Mouse (Mus musculus) T-helper 2 cell (primary cell): ENCODE measurements around the gene Poldip2.

Source experiments
- in situ Hi-C: fragments of 300-600 bp; cut with MboI, MseI; formaldehyde crosslinking; loops from one replicate; pipeline ENCODE4 v1.15.1; 2025; ENCODE audit warnings: high pct_unique_total_duplicates

Gene Poldip2

GRCm38 (mm10) chr11:78544449-78545111 is 32.6 kb downstream of the Poldip2 start:
- in situ Hi-C loops = no loop called here

GRCm38 (mm10) chr11:78545181-78545580 is 33.2 kb downstream of the Poldip2 start:
- in situ Hi-C loops = no loop called here

- in situ Hi-C loops = no loop called here
Measured at GRCm38 (mm10) chr11:78547718-78548460, 35.9 kb downstream of the Poldip2 start.

GRCm38 (mm10) chr11:78549491-78549987 is 37.5 kb downstream of the Poldip2 start:
- in situ Hi-C loops = no loop called here

GRCm38 (mm10) chr11:78550168-78551058 is 38.4 kb downstream of the Poldip2 start, which contains the start of gene Tmem97:
Tmem97 (minus strand) TSS chr11:78550777.
- in situ Hi-C loops = no loop called here

GRCm38 (mm10) chr11:78551059-78551398 is 39.0 kb downstream of the Poldip2 start:
- in situ Hi-C loops = no loop called here

GRCm38 (mm10) chr11:78555623-78556022 is 43.6 kb downstream of the Poldip2 start:
- in situ Hi-C loops = no loop called here

GRCm38 (mm10) chr11:78556070-78556469 is 44.1 kb downstream of the Poldip2 start:
- in situ Hi-C loops = no loop called here

GRCm38 (mm10) chr11:78557241-78557640 is 45.2 kb downstream of the Poldip2 start:
- in situ Hi-C loops = no loop called here

GRCm38 (mm10) chr11:78560447-78560846 is 48.5 kb downstream of the Poldip2 start:
- in situ Hi-C loops = no loop called here

GRCm38 (mm10) chr11:78566775-78567174 is 54.8 kb downstream of the Poldip2 start:
- in situ Hi-C loops = no loop called here

GRCm38 (mm10) chr11:78567614-78568013 is 55.6 kb downstream of the Poldip2 start:
- in situ Hi-C loops = no loop called here

- in situ Hi-C loops = no loop called here
Measured at GRCm38 (mm10) chr11:78568827-78569226, 56.8 kb downstream of the Poldip2 start.

GRCm38 (mm10) chr11:78569806-78570205 is 57.8 kb downstream of the Poldip2 start:
- in situ Hi-C loops = no loop called here

GRCm38 (mm10) chr11:78571441-78571840 is 59.4 kb downstream of the Poldip2 start:
- in situ Hi-C loops = no loop called here

GRCm38 (mm10) chr11:78571854-78572253 is 59.9 kb downstream of the Poldip2 start:
- in situ Hi-C loops = no loop called here
